Mouse (Mus musculus) adrenal gland, postnatal 4 days (tissue): Measurements from ENCODE around the gene Bbs5. TPM values are rescaled to one million over a fixed set of nuclear protein-coding genes. Genes with fewer than 3 reads are reported as not detected.
"Not testable (repeated sequence)": the region's sequence is repeated elsewhere in the genome, so short reads cannot be mapped to it uniquely, and the experiment has no call there.

Experiments
- DNase-seq, 2 experiments: peaks; one replicate each; pipeline ENCODE4 v3.0.0; 2021 to 2022; ENCODE audit warnings: low spot score in 2 of 2, mixed read lengths in 2 of 2
- total RNA-seq, 2 experiments: library from RNA; stranded (reverse); gene quantifications; 2 replicates each; pipeline ENCODE4 v1.2.3; 2021

Gene Bbs5
- total RNA-seq, 2 experiments from 2014 or later, result 11.1 to 11.7 TPM

DNA sequence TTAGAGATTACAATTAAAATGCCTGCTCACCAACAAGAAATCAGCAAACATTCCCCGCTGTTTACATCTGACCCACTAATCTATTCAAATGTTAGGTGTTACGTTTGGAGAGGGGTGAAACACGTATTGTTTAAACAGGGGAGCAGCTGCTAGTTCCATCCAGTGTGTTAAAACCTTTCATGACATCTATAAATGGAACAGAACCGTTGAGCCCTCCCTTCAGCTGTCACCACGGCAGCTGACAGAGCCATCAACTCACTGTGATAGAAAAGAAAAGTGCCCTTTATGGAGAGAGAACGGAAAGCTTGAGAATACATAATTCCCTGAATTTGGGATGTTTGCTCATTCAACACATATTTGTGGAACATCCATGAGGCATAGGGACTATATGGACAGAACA is 21.4 kb downstream of the Bbs5 start:
- DNase-seq, result no peak

DNA sequence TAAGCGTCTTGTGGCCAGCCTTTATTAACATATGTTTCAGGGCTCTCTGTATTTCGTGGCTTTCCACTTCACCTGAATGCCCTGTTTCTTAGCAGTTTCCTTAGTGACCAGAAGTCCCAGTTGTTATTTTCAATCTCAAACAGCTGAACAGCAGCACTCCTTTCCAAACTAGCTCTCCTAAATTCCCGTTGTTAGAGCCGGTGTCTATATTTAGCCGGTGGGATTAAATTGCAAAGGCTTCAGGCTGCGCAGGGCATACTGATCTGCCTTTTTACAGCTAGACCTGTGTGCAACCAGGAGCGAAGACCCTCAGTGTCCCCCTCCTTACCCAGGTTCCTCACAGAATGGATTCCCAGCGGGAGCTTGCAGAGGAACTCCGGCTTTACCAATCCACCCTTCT is 22.9 kb downstream of the Bbs5 start, which contains the start of gene Klhl41:
Gene Klhl41, plus strand, starts transcription at position 268 of the 400 bp plus-strand sequence.
- no peak for DNase-seq

DNA sequence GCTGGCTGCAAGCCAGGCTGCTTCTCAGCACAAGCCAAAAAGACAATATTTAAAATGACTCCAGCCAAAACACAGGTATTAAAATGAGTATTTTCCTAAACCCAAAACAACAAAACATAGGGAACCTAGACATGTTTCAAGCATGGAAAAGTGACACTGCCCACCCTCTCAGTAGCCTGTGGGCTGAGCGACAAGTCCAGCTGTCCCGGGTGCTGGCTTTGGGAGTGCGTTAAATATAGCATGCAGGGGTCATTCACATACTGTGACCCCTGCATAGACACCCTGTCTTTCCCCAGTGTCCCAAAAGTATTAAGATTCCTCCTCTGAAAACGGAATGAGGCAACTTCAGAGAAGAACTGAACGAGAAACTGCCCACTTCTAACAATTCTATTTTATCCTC is 26.8 kb downstream of the Bbs5 start:
- DNase-seq, result no peak

DNA sequence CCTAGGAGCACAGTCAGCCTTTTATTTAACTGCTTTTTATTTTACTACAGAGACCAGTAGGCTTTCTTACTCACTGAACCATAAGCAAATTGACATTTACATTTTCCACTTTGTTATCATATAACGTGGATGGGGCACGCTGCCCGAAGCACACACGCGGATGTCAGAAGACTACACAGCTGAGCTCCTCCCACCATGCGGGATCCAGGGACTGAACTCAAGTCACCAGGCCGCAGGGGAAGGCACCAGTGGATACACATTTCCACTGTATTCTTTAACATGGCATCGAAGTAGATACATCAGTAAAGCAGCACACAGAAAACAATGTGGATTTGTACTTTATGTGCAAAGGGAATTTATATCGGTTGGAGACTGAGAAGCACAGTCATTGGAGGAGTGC is 28.3 kb downstream of the Bbs5 start:
- DNase-seq, result no peak

DNA sequence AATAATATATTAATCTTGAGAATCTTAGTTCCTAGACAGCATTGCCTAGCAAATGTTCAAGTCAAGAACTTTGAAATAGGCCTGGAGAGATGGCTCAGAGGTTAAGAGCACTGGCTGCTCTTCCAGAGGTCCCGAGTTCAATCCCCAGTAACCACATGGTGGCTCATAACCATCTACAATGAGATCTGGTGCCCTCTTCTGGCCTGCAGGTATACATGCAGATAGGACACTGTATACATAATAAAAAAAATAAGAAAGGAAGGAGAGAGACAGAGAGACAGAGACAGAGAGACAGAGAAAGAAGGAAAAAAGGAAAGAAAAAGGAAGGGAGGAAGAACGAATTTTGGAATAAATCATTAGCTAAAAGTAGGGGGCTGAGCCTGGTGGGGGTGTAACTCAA is 29.7 kb downstream of the Bbs5 start:
- DNase-seq, result no peak

DNA sequence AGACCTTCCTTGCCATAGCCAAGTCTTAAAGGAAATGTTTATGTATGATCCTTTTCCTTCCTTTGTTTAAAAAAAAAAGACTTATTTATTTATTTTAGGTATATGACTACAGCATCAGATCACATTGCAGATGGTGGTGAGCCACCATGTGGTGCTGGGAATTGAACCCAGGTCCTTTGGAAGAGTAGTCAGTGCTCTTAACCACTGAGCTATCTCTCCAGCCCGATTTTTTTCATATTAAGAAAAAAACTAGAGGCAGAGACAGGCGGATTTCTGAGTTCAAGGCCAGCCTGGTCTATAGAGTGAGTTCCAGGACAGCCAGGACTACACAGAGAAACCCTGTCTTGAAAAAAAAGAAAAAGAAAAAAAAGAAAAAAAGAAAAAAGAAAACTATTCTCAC is 30.2 kb downstream of the Bbs5 start:
- DNase-seq, result not testable (repeated sequence)

DNA sequence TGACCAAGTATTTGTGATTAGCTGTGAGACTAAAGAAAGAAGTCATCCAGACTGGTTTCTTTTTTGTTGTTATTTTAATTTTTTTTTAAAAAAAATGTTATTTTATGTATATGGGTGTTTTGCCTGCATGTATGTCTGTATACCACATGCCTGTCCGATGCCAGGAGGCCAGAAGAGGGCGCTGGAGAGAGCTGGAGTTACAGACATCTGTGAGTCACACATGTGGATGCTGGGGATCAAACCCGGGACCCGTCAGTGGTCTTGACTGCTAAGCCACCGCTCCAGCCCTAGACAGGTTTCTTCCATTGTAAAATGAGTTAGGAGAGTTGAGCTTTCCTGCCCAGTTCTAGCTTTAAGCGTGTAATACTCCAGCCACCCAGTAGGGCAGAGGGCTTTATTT is 33.0 kb downstream of the Bbs5 start:
- DNase-seq, result no peak

DNA sequence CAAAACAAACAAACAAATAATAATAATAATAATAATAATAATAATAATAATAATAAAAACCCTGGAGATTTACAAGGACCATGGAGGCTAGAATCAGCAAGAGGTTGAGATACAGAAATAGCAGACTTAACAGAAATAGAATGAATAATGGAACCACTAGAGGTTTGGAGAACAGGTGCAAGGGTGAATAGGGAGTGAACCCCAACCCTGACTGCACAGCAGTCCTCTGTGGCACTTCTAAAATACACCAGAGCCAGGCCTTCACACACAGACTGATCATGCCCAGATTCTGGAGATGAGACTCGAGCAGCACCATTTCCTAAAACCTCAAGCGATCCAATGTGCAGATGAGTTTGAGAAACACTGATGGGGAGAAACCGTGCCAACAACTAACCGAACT is 35.0 kb downstream of the Bbs5 start:
- DNase-seq, result no peak

DNA sequence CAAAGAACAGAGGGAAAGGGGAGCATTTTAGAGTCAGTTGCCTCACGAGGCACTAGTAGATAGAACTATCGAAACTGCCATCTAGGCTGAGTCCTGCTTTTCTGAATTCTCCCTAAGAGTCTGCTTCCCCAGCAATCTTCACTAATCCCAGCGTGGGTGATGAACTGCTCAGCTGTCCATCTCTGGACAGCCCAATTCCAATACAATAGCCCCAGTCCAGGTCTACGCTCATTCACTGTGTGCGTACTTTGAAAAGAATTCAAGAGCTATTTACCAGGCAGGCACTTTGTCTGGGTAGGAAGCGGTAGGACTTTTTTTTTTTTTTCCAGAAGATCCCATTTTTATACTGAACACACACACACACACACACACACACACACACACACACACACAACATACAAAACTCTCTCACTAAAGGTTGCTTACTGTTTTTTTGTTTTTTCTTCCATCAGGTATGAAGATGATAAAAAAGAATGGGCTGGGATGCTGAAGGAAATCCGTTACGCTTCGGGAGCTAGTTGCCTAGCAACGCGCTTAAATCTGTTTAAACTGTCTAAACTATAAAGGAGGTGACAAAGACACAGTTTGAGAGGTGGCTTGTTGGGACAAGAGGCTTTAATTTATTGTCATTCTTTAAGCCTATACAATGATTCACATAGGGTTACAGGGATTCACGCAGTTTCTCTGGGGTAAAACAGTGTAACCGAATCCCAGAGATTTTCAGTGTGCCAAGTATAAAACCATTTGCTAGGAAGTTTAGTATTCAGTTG is 36.2 kb downstream of the Bbs5 start:
- no peak for DNase-seq

DNA sequence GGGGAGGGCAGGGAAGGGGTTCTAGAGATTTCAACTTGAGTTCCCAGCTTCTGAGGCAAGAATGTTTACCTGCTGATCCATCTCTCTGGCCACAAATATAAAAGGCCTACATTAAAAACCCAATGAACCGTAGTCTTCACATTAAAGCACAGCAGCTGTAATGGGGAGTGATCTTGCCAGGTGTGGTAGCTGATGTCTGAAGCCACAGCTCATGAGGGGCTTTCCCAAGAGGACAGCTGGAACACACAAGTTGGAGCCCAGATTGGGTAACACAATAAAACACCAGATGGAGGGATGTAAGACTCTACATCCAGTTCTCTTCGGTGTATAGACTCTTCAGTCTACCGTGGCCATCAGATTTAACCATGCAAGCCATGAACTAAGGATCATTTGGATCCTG is 37.5 kb downstream of the Bbs5 start:
- no peak for DNase-seq

DNA sequence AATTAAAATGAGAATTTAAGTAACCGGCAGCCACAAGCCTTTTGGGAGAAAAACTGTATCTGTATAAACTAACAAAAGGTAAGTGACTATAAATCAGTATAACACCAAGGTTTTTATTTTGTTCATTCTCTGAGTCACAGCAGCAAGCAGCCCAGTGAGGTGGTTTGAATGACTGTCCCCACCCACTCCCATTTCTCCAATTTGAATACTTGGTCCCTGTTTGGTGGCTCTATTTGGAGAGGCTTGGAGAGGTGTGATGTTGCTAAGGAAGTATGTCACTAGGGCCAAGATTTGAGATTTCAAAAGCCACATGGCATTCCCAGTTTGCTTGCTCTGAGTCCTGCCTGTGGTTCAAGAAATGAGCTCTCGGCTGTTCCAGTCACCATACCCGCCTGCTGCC is 43.2 kb downstream of the Bbs5 start:
- no peak for DNase-seq

DNA sequence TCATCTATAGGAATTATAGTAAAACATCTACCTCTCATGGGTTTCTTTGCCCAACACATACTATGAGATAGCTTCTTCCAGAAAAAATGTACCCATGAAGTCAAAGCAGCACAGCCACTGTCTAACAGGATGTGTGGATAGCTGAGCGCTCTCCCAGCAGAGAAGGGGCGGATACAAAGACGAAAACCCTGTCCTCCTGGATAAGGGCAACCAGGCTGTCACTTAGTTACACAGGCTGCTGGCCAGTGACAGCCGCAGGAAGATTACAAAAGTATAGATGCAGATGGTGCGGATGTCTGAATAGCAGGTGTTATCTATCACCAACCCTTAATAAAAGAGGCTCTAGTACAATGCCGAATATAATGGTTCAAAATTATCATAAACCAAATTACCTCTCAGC is 43.9 kb downstream of the Bbs5 start:
- no peak for DNase-seq

DNA sequence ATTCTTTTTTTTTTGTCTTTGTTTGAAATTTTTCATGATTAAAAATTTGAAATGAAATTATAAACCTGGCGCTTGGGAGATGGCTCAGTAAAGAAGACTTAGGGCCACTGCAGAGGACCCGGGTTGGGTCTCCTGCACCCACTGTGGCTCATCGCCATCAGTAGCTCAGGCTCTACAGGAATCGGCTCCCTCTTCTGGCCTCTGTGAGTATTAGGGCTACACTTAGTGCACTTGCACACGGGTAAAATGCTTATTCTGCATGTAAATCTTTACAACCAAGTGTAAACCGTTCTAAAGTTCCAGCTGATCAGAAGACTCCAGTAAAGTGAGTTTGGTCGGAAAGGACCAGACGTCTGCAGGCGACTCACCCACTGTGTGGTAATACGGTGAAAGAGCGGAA is 46.5 kb downstream of the Bbs5 start:
- no peak for DNase-seq

DNA sequence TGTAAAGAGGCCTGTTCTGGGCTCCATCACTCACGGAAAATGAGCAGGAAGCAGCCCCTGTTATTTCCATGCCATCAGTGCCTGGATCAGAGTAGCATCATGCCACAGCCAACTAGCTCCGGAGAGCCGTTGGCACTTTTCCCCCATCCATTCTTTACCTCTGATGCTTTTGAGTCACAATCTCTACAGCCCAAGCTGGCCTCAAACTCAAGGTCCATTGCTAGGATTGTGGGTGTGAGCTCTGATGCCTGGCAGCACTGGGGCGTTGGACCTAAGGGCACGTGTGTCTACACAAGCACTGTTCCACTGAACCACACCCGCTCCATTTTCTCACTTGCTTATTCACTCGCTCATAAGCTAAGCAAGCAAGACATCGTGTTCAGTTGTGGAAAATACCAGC is 53.5 kb downstream of the Bbs5 start:
- DNase-seq, result no peak

DNA sequence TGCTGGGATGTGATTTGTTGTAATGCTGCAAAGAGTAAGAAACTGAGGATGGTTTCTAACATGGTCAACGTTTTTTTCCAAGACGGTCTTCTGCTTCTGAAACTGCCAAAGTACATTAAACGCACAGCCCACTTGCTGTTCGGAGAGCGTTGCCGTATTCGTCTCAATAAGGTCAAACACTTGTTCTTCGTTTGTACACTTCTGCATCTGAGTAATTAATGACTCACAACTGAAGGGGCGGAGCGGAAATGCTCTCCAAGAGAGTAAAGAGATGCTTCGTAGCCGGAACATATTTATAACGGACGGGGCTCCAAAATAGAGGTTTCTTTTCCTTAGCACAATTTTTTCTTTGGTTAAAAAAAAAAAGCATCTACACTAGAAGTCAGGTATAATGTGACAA is 65.2 kb downstream of the Bbs5 start:
- DNase-seq, result no peak

DNA sequence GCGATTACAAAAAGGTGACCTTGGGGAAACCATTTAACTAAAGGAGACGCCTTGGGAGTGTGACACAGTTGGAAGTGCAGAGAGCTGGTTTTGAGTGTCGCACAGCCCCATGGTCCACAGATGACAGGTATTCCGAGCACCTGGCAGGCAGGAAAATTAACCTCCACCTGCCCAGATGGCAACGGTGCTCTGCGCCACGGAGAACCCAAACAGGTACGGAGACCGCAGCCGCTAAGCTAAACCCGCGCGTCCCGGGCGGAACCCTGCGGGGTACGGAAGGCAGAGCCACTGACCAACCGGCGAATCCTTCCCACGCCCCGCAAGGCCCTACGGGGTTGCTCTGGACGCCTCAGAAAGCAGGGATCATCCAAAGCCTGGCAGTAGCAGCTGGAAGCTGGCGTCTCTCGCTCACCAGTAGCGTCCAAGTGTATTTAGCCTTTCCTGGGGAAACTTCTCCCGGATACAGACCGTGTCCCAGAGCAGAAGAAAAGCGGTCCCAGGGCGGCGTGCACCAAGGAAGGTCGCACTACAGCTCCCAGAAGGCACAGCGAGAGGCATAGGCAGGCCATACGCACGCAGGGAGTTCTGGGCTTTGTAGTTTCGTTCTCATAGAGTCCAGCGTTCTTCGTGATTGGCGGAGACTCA is 66.1 kb downstream of the Bbs5 start, which contains the start of gene Fastkd1:
Gene Fastkd1, minus strand, starts transcription at position 536 of the 645 bp plus-strand sequence.
- peak; percentile 46 to 66 for DNase-seq

DNA sequence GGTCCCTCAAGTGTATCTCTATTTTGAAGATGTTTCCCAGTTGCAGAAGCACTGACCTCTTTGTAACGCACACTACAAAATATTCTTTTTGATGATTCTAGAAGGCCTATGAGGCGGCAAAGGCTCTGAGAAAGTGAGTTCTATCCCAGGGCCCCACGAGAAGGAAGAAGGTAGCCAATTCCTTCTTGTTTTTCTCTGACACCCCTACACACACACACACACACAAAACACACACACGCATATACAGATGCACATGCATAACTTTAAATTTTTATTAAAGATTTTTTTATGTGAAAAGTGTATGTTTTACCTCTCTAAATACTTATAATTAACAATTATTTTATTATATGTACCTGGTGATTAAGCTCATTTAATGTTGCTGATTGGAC is 66.6 kb downstream of the Bbs5 start:
- no peak for DNase-seq

DNA sequence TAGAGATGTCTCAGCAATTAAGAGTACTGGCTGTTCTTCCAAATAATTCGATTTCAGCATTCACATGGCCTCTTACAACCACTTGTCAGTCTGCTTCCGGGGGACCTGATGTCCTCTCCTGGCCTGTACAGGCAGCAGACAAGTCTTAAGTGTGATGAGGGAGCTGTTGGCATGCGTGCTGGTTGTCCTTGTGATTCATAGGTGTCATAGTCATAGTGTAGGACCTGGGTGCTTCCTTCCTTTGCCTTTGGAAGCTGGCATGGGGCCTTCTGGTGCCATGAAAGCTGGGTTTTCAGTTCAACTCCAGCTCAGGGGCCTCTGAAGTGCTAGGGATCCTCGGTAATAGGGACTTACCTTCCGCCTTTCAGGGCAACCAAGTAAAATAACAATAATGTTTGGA is 67.2 kb downstream of the Bbs5 start:
- DNase-seq, result no peak

DNA sequence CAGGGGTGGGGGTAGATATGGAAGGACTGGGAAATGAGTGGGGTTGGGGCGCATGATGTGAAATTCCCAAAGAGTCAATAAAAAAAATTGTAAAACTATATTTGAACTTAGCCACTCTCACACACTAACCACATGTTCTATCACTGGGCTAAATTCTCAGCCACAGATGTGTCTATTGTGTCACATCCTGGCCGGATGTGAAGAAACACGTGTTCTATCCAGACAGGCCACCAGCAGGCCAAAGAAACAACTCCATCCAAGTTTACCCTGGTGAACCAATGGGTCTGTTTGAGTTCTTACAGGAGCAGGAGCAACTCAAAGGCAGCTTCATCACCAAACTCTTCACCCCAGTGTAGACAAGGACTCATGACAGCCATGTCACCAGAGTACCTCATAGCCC is 69.5 kb downstream of the Bbs5 start:
- no peak for DNase-seq
